Mouse (Mus musculus) small intestine, adult 2 months (tissue): ENCODE measurements around the gene Muc13. TPM values are rescaled to one million over a fixed set of nuclear protein-coding genes. Genes with fewer than 3 reads are reported as not detected.

Experiments
- H3K27ac ChIP-seq: fragments of 200-500 bp; 2 replicates; pipeline ENCODE4 v1.5.1; 2012; ENCODE audit warnings: low read depth, low read length, control low read depth, inconsistent platforms; ENCODE audit not compliant: insufficient read depth
- H3K27me3 ChIP-seq: fragments of 200-500 bp; 2 replicates; pipeline ENCODE4 v1.6.1; 2012; ENCODE audit warnings: mild to moderate bottlenecking, moderate library complexity, low read length, inconsistent platforms; ENCODE audit not compliant: control insufficient read depth, insufficient read depth
- H3K36me3 ChIP-seq: fragments of 200-500 bp; 2 replicates; pipeline ENCODE4 v1.6.1; 2012; ENCODE audit warnings: mild to moderate bottlenecking, low read length, control low read depth, inconsistent platforms; ENCODE audit not compliant: control insufficient read depth, insufficient read depth
- H3K4me1 ChIP-seq: fragments of 200-500 bp; 2 replicates; pipeline ENCODE4 v1.6.1; 2012; ENCODE audit warnings: low read length, inconsistent platforms, mixed read lengths; ENCODE audit not compliant: control insufficient read depth, insufficient read depth, insufficient read length
- H3K4me3 ChIP-seq: fragments of 200-500 bp; 2 replicates; pipeline ENCODE4 v1.5.1; 2012; ENCODE audit warnings: low read depth, mild to moderate bottlenecking, control low read depth, inconsistent platforms, low read length, moderate library complexity
- CTCF ChIP-seq: fragments of 200-500 bp; IDR thresholded peaks from 2 replicates; pipeline ENCODE4 v1.5.1; 2012; ENCODE audit warnings: low read depth, mild to moderate bottlenecking, control low read depth, inconsistent platforms, low read length, moderate library complexity, mixed read lengths; ENCODE audit not compliant: insufficient replicate concordance, insufficient read length; ENCODE audit errors: extremely low read depth
- POLR2A ChIP-seq: fragments of 200-500 bp; IDR thresholded peaks from 2 replicates; pipeline ENCODE4 v1.6.1; 2012; ENCODE audit warnings: low read depth, mild to moderate bottlenecking, control low read depth, inconsistent platforms, low read length, moderate library complexity
- WGBS: fragments of 180-500 bp; shearing (Covaris S2); methylation state at CpG from one replicate; pipeline ENCODE4 v1.1.7; 2018; 5-methylcytosine and 5-hydroxymethylcytosine counted together
- polyA plus RNA-seq: library from polyadenylated mRNA; depleted of rRNA; stranded (reverse); fragments of >200 nt; gene quantifications from 2 replicates; pipeline ENCODE4 v1.2.3, GENCODE M21; 2012

Gene Muc13
- polyA plus RNA-seq, 1 experiment: 2,067 TPM

- no peak for TF ChIP-seq CTCF
- TF ChIP-seq POLR2A: no peak
- Histone ChIP-seq H3K4me1 (peaks cover 5% of the 10 kb centered on the region; the same call in 1 of the 2 replicates), H3K36me3 (no peaks in the 10 kb centered on the region), H3K4me3 (no peak overlapping the region), H3K27me3 (no peaks in the 10 kb centered on the region), H3K27ac (no peak overlapping the region)
- 66% methylated on average over 7 of the region's 7 CpGs for WGBS
Observed at GRCm38 (mm10) chr16:33828496-33828895, 34.7 kb downstream of the Muc13 start.

- 1% methylated on average over 43 of the region's 43 CpGs for WGBS
- peak within 1 kb of the TSS; percentile 83 for H3K4me3 ChIP-seq
- TF ChIP-seq POLR2A: no peak
- TF ChIP-seq CTCF: no peak
- peak within 1 kb of the TSS; percentile 31 for H3K27ac ChIP-seq
- peaks cover 11% of the 10 kb centered on the region for H3K4me1 ChIP-seq
- no peaks in the 10 kb centered on the region for H3K27me3 ChIP-seq
- no peaks in the 10 kb centered on the region for H3K36me3 ChIP-seq
Observed at GRCm38 (mm10) chr16:33829301-33829831, 35.5 kb downstream of the Muc13 start, which contains the start of gene Itgb5. TSS of gene Itgb5 (plus strand) at chr16:33829665.

- H3K27ac ChIP-seq: peak overlapping the region; percentile 31
- no peak for TF ChIP-seq POLR2A
- TF ChIP-seq CTCF: no peak
Observed at GRCm38 (mm10) chr16:33829842-33830511, 36.1 kb downstream of the Muc13 start.

GRCm38 (mm10) chr16:33830512-33831105 is 36.8 kb downstream of the Muc13 start:
- no peaks in the 10 kb centered on the region for H3K36me3 ChIP-seq
- 19% methylated on average over 18 of the region's 18 CpGs for WGBS
- peak overlapping the region; percentile 31 for H3K27ac ChIP-seq
- H3K4me1 ChIP-seq: peaks cover 11% of the 10 kb centered on the region
- peak overlapping the region; percentile 83 for H3K4me3 ChIP-seq
- H3K27me3 ChIP-seq: no peaks in the 10 kb centered on the region
- TF ChIP-seq POLR2A (no peak), CTCF (no peak)

More at GRCm38 (mm10) chr16:33829842-33830511, 36.1 kb downstream of the Muc13 start:
- H3K27me3 ChIP-seq: no peaks in the 10 kb centered on the region
- H3K36me3 ChIP-seq: no peaks in the 10 kb centered on the region
- WGBS: under 1% methylated on average over 76 of the region's 76 CpGs
- H3K4me3 ChIP-seq: peak overlapping the region; percentile 83
- H3K4me1 ChIP-seq: peaks cover 11% of the 10 kb centered on the region

- 82% methylated on average over 6 of the region's 6 CpGs for WGBS
- peaks cover 18% of the 10 kb centered on the region for H3K4me1 ChIP-seq
- H3K27ac ChIP-seq: no peak overlapping the region
- no peak overlapping the region for H3K4me3 ChIP-seq
- no peak for TF ChIP-seq POLR2A
- no peak for TF ChIP-seq CTCF
- no peaks in the 10 kb centered on the region for H3K36me3 ChIP-seq
- H3K27me3 ChIP-seq: no peaks in the 10 kb centered on the region
Observed at GRCm38 (mm10) chr16:33832057-33832456, 38.2 kb downstream of the Muc13 start.

GRCm38 (mm10) chr16:33832728-33833428 is 39.0 kb downstream of the Muc13 start:
- peaks cover 22% of the 10 kb centered on the region for H3K4me1 ChIP-seq
- H3K27me3 ChIP-seq: no peaks in the 10 kb centered on the region
- H3K4me3 ChIP-seq: peak overlapping the region; percentile 23
- WGBS: 48% methylated on average over 21 of the region's 21 CpGs
- H3K27ac ChIP-seq: no peak overlapping the region
- TF ChIP-seq CTCF (no peak), POLR2A (no peak)
- H3K36me3 ChIP-seq: no peaks in the 10 kb centered on the region

- Histone ChIP-seq H3K27me3 (no peaks in the 10 kb centered on the region), H3K36me3 (no peaks in the 10 kb centered on the region), H3K27ac (no peak overlapping the region), H3K4me3 (no peak overlapping the region), H3K4me1 (peaks cover 22% of the 10 kb centered on the region)
- 21% methylated on average over 5 of the region's 5 CpGs for WGBS
- TF ChIP-seq POLR2A (no peak), CTCF (no peak)
Observed at GRCm38 (mm10) chr16:33833429-33833753, 39.6 kb downstream of the Muc13 start.
